Mouse (Mus musculus) cerebellum, postnatal 4 days (tissue): ENCODE measurements around the gene Cep152.
A peak's percentile ranks its signal among the peaks of the same experiment; 100 is the strongest.

Source experiments
- DNase-seq, 2 experiments: peaks; one replicate each; pipeline ENCODE4 v3.0.0; 2022; ENCODE audit warnings: low spot score in 2 of 2, mixed read lengths in 1 of 2

The Cep152 gene

DNA sequence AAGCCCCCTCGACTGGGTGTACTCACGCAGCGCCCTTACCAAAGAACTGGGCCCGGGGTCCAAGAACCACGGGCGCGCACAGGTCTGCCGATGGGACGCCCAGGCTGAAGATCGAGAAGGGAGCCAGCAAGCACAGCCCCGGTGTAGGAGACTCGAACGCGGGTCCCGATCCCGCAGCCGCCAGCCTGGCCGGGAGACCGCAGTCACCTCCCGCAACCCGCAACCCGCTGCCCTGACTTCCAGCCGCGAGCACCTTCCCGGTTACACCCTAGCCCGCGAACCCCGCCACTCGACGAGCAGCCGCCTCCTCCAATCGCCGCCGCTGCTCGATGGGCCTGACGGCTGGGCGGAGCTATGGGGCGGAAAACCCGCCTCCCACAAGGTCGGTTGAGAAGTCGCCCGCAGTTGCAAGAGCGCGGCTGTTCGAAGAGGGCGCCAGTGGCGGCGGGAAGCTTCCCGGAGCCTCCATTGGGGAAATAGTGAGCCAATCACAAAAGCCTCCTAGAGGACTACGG is at the start of gene Cep152:
Cep152 (minus strand) TSS at position 277 of the 515 bp plus-strand sequence.
- DNase-seq: peak; percentile 94 to 96

GRCm38 (mm10) chr2:125672957-125673631 is 48.2 kb upstream of the Cep152 start, which contains the start of gene Eid1:
Gene Eid1, plus strand, starts transcription at chr2:125673095.
- peak; percentile 74 to 88 for DNase-seq

GRCm38 (mm10) chr2:125672568-125672956 is 47.6 kb upstream of the Cep152 start:
- peak in 1 of 2 experiments; percentile 25 for DNase-seq

DNA sequence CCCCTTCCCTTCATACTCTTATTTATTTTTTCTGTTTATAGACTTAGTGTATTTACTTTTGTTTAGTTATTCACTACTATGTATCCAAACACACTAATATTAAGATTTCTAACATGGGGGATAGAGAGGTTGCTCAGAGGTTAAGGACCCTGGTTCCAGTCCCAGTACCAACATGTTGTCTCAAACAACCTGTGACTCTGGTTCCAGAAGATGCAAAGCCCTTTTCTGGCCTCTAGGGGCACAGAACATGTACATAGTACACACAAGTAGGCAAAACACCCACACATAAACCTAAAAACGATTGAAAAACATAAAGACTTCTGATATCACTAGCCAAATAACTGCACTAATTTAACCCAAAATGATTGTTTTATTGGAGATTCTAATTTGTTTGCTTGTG is 45.9 kb upstream of the Cep152 start:
- DNase-seq: no peak

DNA sequence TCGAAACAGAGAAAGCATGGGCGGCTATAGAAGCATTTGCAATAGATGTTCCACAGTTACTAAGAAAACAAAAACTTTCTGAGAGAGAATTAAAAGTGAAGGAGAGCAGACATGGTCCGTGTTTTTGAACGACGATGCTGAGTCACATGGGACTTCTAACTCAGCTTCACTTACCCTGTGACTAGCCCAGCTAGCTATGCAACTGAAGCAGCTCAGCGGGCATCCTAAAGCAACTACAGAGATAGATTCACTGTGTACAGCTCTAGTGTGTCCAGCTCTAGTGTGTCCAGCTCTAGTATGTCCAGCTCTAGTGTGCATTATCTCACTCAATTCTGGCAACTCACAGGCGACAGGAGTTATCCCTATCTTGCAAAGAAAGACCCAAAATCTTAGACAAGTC is 42.8 kb upstream of the Cep152 start:
- no peak for DNase-seq

DNA sequence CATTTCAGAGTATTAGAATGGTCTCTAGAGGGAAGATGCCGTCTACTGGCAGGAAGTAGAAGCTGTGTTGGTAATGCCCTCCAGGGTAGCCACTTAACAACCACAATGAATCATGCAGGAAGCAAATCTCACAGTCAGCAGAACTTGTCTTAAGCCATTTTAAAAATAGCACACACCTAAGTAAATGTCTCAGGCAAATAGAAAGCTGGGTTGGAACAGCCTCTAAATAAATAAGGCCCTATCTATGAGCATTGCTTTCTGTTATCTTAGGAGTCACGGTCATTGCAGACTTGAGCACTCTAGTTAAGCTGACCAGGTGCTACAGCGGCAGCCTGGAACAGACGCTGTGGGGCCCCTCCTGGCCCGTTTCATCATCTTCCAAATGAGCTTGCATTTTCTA is 42.3 kb upstream of the Cep152 start:
- DNase-seq: no peak

DNA sequence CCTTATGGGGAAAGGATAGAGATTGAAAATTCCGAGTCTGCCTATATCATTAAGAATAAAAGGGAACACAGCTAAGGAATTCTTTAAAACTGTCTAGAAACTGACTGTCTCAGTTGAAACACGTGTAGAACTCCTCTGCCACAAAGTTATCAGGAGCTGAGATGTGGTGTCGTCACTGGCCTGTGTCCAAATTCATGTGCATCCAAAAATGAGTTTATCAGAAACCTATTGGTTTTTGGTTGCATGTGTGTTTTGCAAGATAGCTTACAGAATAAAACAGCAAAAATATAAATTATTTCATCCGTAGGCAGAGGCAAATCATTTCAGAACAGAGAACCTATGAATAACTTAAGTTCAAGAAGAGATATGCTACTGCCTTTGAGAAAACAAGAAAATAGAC is 41.8 kb upstream of the Cep152 start:
- DNase-seq: no peak

DNA sequence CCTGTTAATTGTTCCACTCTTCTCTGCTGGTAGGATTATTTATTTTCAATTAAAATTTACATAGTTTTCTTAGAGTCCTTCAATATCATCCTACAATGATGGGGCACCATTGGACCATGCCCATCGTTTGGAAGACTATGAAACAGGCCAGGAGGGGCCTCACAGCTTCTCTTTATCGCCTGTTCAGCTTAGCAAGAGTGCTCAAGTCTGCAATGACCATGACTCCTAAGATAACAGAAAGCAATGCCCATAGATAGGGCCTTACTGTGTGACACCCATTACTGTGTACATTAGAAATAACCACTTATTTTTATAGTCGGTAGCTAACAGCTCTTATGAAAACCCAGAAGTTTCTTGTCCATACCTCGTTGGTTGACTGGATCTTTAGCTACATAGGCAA is 41.0 kb upstream of the Cep152 start:
- DNase-seq: no peak

DNA sequence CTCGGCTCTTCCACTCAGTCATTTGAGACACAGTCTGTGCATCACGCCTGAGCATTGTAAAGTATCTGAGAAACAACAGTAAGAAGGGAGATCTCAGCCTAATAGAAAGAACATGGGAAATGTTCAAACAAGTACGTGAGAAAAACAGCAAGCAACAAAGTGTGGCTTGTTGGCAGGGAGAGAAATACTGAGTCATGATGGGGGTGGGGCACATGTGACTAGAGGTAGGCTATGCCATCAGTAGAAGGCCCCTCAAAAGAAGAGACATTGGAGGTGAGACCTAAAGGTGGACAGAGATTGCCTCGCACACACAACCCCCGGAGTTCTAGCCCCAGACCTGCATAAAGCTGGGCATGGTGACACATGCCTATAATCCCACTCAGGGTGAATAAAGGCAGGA is 40.3 kb upstream of the Cep152 start:
- DNase-seq: no peak

DNA sequence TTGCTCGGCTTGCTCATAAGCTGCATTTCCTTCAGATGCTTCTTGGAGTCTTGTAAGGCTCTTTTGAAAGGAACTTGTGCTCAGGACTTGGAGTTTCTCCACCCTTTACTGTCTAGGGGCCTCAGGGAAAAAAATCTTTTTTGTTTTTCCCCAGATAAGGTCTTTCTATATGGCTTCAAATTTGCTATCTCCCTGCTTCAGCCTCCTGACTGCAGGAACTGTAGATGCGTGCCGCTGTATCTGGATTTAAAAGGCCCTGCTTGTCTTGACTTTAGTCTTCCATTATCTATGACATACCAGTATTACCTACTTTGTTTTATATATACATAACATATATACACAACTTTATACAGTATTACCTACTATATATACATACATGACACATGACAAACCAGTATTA is 37.6 kb upstream of the Cep152 start:
- DNase-seq: no peak

DNA sequence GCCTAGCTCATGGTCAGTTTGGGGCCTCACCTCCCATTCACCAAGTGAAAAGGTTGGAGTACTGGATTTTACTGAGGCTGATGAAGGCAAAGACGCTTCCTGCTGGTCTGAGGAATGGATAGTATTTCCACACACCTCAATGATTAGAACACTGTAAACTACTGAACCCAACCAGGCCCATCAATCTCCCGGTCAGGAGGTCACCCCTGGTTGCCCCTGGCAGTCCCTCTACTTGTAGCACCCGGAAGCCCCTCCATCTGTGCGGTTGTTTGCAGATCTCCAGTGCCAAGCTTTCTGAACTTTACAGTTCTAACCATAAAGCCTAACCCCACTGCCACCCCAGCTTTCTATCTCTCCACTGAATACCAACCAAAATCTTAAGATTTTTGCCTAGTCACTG is 36.2 kb upstream of the Cep152 start:
- no peak for DNase-seq

- DNase-seq: no peak
These were observed 35.7 kb upstream of the Cep152 start for GRCm38 (mm10) chr2:125660537-125661130.

GRCm38 (mm10) chr2:125659823-125660536 is 35.1 kb upstream of the Cep152 start:
- DNase-seq: peak; percentile 50 to 67

DNA sequence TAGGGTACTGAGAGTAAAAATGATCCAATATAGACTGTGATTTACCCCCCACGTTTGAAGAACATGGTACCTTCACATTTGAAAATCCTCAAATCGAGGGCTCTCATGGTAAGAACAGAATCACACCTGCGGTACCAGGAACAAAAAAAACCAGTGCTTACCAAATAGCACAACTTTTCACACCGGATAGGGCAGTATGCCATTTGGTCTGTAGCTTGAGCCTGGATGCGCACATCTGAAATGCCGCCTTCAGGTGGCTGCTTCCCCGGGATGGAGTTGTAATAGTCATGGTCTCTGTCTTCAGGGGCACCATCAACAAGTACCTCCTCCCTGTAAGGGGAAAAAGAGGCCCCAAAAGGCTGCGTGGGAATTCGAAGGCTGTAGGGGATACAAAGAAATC is 30.5 kb upstream of the Cep152 start:
- no peak for DNase-seq

DNA sequence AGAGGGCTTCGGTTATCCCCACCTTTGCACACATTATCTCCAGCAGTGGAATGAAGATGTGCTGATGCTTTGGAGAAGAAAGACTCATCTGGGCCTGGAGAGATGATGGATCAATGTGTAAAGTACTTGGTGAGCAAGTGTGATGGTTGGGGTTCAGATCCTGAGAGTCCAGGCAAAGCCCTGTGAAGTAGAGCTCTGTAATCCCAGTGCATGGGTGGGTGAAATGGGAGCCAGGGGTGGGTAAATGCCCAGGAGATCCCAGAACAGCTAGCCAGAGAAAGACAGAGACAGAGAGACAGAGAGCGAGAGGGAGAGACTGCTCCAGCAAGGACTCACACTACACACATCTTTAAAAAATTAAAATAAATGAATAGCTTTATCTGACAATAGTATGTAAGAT is 28.4 kb upstream of the Cep152 start:
- DNase-seq: no peak

- no peak for DNase-seq
These were observed 26.6 kb upstream of the Cep152 start for GRCm38 (mm10) chr2:125651563-125651962.

GRCm38 (mm10) chr2:125650742-125651352 is 25.9 kb upstream of the Cep152 start:
- DNase-seq: no peak

- no peak for DNase-seq
These were observed 25.1 kb upstream of the Cep152 start for GRCm38 (mm10) chr2:125650038-125650437.

GRCm38 (mm10) chr2:125644912-125645311 is 20.0 kb upstream of the Cep152 start:
- no peak for DNase-seq

- DNase-seq: no peak
These were observed 12.4 kb upstream of the Cep152 start for GRCm38 (mm10) chr2:125637331-125637730.

DNA sequence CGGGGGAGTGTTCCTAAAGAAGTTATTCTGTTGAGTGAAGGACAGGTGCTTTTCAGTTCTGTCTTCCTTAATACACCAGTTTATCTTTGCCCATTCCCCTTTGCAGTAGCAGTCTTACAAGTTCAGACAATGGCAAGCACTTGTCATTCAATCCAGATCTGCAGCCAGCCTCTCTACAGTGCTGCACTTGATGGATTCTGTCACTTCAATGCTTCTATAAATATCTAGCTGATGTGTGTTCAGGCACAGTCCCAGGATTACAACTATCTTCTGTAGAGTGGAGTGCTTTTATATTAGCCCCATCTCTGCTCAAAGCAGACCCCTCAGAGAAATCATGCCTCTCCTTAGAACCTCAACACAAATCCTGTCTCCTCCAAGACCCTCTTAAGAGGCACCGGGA is 5.1 kb upstream of the Cep152 start:
- no peak for DNase-seq

DNA sequence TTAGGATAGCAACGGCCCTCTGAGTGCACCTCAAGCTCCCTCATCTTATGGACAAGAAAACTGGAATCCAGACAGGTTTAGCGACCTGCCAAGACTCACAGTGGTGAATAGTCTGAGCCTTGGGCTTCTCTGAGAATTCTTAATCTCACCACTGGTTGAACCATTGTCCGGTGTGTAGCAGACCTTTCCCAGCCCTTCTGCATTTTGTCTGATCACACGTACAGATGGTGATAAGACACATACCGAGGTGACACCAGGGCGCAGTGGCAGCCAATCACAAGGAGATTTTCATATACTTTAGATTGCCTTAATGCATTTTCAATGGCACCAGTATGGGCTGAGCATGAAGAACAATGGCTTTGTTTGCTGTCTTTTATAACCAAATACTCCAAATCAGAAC is 3.6 kb upstream of the Cep152 start:
- DNase-seq: no peak
